Mouse (Mus musculus) thymus, postnatal 14 days (tissue): Measurements from ENCODE around the gene Zfp324.
A peak's percentile ranks its signal among the peaks of the same experiment; 100 is the strongest.
"Not testable (repeated sequence)": the region's sequence is repeated elsewhere in the genome, so short reads cannot be mapped to it uniquely, and the experiment has no call there.

Source experiments
- DNase-seq: peaks from one replicate; pipeline ENCODE4 v3.0.0; 2021

Gene Zfp324

GRCm38 (mm10) chr7:12965678-12966091 lies at the start of gene Zfp324:
Gene Zfp324 (plus strand): TSS chr7:12965838.
- peak; percentile 91 for DNase-seq

GRCm38 (mm10) chr7:12920495-12920894 lies 45.1 kb upstream of the Zfp324 start:
- not testable (repeated sequence) for DNase-seq

DNA sequence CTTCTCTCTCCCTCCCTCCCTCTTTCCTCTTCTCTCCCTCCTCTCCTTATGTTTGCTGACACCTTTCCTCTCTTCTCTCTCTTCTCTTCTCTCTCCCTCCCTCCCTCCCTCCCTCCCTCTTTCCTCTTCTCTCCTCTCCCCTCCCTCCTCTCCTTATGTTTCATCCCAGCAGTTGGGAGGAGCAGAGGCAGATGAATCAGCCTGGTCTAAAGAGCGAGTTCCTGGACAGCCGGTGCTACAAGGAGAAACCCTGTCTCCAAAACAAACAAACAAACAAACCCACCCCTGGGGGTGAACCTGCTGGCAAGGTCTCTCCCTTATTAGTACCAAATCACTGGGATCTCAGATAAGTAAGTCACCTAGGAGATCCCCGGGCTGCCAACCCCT lies 44.3 kb upstream of the Zfp324 start:
- DNase-seq: no peak

DNA sequence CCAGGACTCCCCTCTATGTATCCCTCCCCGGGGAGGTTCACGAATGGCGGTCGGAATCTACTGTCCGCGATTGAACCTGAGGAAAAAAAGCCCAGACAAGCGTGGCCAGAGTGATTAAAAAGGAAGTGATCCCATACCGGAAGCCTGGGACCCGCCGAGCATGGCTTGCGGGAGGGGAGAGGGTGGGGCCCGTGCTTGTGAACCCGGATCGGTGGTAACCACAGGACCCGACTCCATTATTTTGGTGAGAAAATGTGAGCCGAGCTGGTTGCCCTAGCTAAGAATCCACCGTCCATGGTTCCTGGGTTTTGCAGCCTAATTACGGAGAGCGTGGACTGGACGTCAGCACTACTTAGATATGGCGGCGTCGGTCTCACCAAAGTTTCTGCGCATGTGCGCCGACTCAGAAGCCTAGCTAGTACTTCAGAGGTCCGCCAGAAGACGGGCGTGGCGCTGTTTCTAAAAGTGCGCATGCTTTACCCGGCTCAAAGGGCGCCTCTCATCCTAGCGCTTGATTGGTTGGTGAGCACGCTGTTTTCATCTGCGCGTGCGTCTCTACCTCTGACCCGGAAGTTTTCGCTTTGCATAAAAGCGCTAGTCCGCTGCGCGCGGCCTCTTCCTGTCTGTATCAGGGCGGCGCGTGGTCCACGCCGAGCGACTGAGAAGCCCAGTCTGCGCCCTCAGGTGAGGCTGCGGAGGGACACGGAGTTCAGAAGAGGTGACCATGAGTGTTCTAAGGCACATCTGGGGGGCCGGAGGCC lies 43.8 kb upstream of the Zfp324 start, which contains the start of gene Rps5:
Gene Rps5 (plus strand): TSS at position 586 of the 761 bp plus-strand sequence.
- peak; percentile 98 for DNase-seq

GRCm38 (mm10) chr7:12922729-12923128 lies 42.9 kb upstream of the Zfp324 start:
- DNase-seq: peak; percentile 8

GRCm38 (mm10) chr7:12926316-12926715 lies 39.3 kb upstream of the Zfp324 start:
- no peak for DNase-seq

DNA sequence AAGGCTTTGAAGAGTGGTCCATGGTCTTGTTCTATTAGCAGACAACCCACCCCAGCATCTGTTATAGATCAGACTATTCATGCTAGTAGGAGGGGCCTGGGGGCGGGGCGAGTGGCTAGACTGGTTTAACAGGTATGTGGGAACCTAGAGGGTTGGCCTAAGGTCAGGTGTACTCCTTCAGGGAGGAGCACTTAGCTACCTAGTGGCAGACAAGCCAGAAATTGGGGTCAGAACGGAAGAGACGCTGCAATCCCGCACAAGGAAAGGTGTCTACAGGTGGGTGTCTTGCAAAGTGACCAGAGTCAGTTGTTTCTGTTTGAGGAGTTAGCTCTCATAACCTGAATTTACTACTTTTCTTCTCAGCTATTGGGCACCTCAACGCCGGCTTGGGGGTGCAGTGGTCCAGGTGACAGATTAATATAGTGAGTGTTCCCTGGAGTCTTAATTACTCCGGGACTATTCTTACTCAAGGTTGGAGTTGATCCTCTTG lies 38.4 kb upstream of the Zfp324 start, which contains the start of gene Rnf225:
Gene Rnf225 (plus strand): TSS at position 226 of the 490 bp plus-strand sequence.
- no peak for DNase-seq

DNA sequence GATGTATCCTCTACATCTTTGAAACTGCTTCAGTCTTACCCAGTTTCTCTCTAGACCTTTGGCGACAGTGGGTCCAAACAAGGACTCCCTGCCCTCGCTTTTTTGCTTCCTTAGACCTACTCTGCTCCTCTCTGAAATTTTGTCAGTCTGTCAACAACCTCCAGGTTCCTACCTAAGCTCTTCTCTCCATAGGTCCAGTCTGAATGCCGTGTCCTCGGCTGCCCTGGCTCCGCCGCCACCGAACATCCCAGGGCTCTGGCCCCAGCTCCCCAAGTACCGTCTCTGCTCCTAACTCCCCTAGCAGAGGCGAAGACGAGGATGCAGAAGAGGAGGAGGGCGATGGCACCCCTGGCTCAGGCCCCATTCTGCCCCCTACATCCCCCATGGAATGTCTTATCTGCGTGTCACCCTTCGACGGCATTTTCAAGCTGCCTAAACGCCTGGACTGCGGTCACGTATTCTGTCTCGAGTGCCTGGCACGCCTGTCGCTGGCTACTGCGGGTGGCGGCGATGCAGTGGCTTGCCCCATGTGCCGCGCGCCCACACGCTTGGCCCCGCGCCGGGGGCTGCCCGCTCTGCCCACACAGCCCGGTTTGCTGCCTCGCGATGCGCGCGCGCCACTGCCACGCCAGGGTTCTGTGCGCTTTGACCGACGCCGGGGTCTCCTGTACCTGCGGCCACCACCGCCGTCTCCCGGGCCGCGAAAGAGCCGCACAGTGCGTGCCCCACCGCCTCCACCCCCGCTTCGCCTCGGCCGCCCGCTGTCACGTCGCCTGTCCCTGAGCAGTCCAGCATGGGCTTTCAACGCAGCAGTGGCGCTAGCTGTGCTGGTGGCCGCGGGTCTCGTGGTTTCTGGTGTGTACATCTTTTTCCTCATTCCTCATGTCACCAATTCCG lies 37.7 kb upstream of the Zfp324 start:
- peak; percentile 11 for DNase-seq

DNA sequence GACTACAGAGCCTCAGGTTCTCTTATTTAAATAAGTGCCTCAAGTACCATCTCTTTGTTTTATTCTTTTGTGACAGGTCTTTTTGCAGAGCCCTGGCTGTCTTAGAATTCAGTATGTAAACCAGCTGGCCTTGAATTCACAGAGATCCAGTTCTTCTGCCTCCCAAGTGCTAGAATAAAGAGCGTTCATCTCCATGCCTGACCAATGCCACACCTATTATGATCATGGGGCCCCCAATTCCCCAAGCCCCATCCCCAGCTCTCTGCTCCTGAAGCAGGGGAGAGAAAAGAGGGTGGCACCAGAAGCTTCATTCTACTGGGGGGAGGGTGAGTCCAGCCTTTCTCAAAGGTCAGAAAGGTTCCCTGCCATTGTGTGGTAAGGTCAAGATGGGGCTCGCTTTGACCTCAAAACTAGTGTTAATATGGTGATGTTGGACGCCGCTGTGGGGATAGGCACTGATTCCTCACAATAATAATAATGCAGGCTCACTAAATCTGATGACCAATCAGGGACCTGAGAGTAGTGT lies 32.0 kb upstream of the Zfp324 start:
- no peak for DNase-seq

GRCm38 (mm10) chr7:12934808-12935207 lies 30.8 kb upstream of the Zfp324 start:
- no peak for DNase-seq

GRCm38 (mm10) chr7:12937254-12937803 lies 28.3 kb upstream of the Zfp324 start:
- DNase-seq: not testable (repeated sequence)

DNA sequence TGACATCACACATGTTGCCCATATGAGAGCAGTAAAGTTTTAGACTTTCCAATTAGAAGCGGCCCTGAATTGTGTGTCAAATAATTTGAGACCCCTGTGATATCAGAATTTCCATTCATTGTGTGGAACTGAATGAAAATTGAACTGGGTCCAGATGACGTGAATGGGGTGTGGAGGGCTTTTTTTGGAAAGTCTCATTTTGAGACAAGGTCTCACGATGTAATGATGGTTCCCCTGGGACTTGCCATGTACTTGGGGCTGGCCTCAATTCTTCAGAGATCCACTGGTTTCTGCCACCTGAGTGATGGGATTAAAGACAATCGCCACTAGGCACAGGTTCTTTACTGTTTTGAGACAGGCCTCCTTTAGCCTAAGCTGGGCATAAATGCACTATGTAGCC lies 25.0 kb upstream of the Zfp324 start:
- no peak for DNase-seq

GRCm38 (mm10) chr7:12943488-12943887 lies 22.1 kb upstream of the Zfp324 start:
- DNase-seq: peak; percentile 66

GRCm38 (mm10) chr7:12949032-12949871 lies 16.4 kb upstream of the Zfp324 start:
- peak; percentile 93 for DNase-seq

GRCm38 (mm10) chr7:12949872-12950229 lies 15.8 kb upstream of the Zfp324 start:
- DNase-seq: no peak

GRCm38 (mm10) chr7:12954896-12955295 lies 10.7 kb upstream of the Zfp324 start:
- no peak for DNase-seq

DNA sequence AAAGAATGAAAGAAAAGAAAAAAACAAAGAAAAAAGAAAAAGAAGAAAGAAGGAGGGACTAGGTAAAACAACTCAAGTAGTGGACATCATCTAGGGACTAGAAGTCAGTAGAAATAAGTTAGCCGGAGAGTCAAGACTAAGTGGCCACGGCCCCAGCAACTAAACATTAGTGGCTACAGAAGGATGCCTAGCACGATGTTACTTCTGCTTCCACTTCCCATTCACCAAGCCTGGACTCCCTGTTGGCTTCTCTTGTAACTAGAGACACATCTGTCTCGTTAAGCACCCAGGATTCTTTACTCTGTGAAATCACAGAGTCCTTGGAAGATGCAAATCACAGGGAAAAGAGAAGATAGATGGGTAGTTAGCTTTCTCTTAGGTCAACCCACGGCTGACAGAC lies 8.1 kb upstream of the Zfp324 start:
- DNase-seq: no peak

GRCm38 (mm10) chr7:12958948-12959347 lies 6.7 kb upstream of the Zfp324 start:
- no peak for DNase-seq

DNA sequence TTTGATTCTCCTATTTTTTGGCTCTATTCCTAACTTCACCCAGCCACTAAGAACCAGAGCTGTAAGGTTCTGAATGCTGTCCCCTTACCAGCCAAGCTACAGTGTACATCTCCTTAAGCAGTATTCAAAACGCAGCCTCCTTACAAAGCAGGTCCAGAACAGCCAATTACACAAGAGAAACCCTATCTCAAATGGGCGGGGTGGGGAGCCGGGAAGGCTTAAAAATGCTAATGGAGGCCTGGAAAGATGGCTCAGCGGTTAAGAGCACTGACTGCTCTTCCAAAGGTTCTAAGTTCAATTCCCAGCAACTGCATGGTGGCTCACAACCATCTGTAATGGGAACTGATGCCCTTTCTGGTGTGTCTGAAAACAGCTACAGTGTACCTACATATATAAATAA lies 5.9 kb upstream of the Zfp324 start:
- no peak for DNase-seq

DNA sequence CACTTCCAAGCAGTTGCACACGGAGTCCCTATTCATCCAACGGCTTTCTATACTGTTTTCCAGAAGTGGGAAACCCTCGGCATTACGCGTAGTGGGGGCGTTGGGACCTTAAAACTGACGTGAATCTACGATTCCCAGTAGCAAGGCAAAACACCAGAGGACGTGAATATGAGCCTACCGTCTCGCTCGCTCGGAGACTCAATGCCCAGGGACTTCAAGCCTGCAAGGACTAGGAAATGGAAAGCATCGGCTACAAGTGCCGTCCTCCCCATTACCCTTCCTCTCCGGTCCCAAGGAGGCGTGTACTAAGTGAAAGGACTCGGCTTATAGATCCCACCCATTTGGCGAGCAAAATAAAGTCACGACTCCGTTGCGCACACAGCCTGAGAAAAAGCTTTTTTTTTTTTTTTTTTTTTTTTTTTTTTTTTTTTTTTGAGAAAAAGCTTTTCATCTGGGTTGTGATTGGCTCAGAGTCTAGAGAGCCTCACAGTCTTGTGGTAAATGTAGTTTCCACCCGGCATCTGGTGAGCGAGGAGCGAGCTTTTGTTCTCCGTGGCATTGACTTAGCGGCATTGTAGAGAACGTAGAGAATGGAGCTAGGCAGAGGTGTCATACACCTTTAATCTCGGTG lies 4.0 kb upstream of the Zfp324 start:
- peak; percentile 79 for DNase-seq

DNA sequence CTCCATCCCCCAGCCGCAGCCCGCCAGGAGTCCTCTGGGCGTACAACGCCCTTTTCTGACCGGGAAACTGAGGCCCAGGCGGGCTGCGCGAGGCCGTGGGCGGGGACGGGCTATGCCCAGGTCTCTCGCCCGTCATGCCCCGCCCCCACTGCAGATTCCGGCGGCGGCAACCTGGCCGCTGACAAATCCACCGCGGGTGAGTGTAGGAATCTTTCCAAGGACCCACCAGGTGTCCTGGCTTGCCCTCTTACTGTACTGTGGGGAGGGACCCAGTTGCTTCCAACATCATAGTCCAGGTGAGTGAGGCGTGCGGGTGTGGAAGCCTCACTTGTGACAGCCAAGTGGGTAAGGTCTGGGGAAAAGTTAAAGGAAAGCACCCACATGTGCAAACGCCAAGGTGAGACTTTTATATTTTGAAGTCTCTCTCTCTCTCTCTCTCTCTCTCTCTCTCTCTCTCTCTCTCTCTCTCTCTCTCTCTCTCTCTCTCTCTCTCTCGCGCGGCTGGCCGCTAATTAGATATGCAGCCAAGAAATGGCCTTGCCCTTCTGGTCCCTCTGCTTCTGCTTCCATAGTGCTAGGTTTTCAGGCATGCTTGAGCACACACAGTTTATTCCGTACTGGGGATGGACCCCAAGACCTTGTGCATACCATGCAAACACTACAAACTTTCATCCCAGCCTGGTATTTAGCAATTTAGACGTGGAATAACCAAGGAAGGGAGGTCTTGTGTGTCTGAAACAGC lies 637 bp downstream of the Zfp324 start:
- DNase-seq: peak; percentile 79
